Mouse (Mus musculus) MEL (cell line): ENCODE results near the gene Wdr61. TPM values are rescaled to one million over a fixed set of nuclear protein-coding genes. Genes with fewer than 3 reads are reported as not detected.

Source experiments
- DNase-seq: peaks from one replicate; pipeline ENCODE4 v3.0.0; 2011; ENCODE audit warnings: low read depth, low spot score
- H3K27ac ChIP-seq: 2 replicates; pipeline ENCODE4 v1.5.1; 2012; ENCODE audit warnings: low read depth, mild to moderate bottlenecking, control low read depth, low read length, moderate library complexity; ENCODE audit not compliant: control insufficient read depth
- H3K27me3 ChIP-seq, 2 experiments: fragments of 150-350 bp in 1 of 2; sonication (generic) in 1 of 2; 2 replicates each; pipeline ENCODE4 v1.6.1; 2012; ENCODE audit warnings: low read length in 2 of 2, mild to moderate bottlenecking in 2 of 2, improper control_type of control experiment in 1 of 2, moderate library complexity in 1 of 2; ENCODE audit not compliant: insufficient read depth in 2 of 2, control insufficient read depth in 1 of 2
- H3K36me3 ChIP-seq, 2 experiments: 2 replicates each; pipeline ENCODE4 v1.6.1; 2012 to 2014; ENCODE audit warnings: low read length in 2 of 2, improper control_type of control experiment in 1 of 2, inconsistent platforms in 1 of 2, mild to moderate bottlenecking in 1 of 2; ENCODE audit not compliant: insufficient read depth in 2 of 2, control insufficient read depth in 1 of 2
- H3K4me1 ChIP-seq, 2 experiments: fragments of 150-350 bp in 1 of 2; sonication (generic) in 1 of 2; 2 replicates each; pipeline ENCODE4 v1.6.1; 2012; ENCODE audit warnings: low read length in 2 of 2, improper control_type of control experiment in 1 of 2, mild to moderate bottlenecking in 1 of 2; ENCODE audit not compliant: insufficient read depth in 2 of 2, control insufficient read depth in 1 of 2
- H3K4me3 ChIP-seq, 2 experiments: fragments of 150-350 bp in 1 of 2; sonication (generic) in 1 of 2; 2 replicates each; pipeline ENCODE4 v1.5.1; 2012; ENCODE audit warnings: low read depth in 2 of 2, low read length in 2 of 2, mild to moderate bottlenecking in 2 of 2, moderate library complexity in 2 of 2, control low read depth in 1 of 2, improper control_type of control experiment in 1 of 2; ENCODE audit not compliant: control insufficient read depth in 1 of 2, insufficient read depth in 1 of 2
- H3K79me2 ChIP-seq: 2 replicates; pipeline ENCODE4 v1.6.1; 2012; ENCODE audit warnings: mild to moderate bottlenecking, low read length, moderate library complexity; ENCODE audit not compliant: control insufficient read depth, poor library complexity, insufficient read depth
- H3K9ac ChIP-seq: 2 replicates; pipeline ENCODE4 v1.6.1; 2012; ENCODE audit warnings: low read depth, mild to moderate bottlenecking, control low read depth, low read length, moderate library complexity; ENCODE audit not compliant: control insufficient read depth, poor library complexity, severe bottlenecking
- H3K9me3 ChIP-seq: fragments of 150-350 bp; sonication (generic); replicated peaks from 2 replicates; pipeline ENCODE4 v1.6.1; 2012; ENCODE audit warnings: mild to moderate bottlenecking, low read length, improper control_type of control experiment, moderate library complexity; ENCODE audit not compliant: insufficient read depth
- BHLHE40 ChIP-seq: IDR thresholded peaks from 2 replicates; pipeline ENCODE4 v1.6.1; 2012; ENCODE audit warnings: low read depth, mild to moderate bottlenecking, inconsistent platforms, low read length, improper control_type of control experiment, borderline replicate concordance
- CHD1 ChIP-seq: IDR thresholded peaks from 2 replicates; pipeline ENCODE4 v1.6.1; 2012; ENCODE audit warnings: low read depth, mild to moderate bottlenecking, inconsistent platforms, low read length, improper control_type of control experiment
- CHD2 ChIP-seq: IDR thresholded peaks from 2 replicates; pipeline ENCODE4 v1.6.1; 2011; ENCODE audit warnings: low read length, improper control_type of control experiment
- EP300 ChIP-seq, 2 experiments: IDR thresholded peaks; 2 replicates each; pipeline ENCODE4 v1.6.1; 2011; ENCODE audit warnings: improper control_type of control experiment in 2 of 2, low read length in 2 of 2, low read depth in 1 of 2, mild to moderate bottlenecking in 1 of 2
- ETS1 ChIP-seq: IDR thresholded peaks from 2 replicates; pipeline ENCODE4 v1.6.1; 2012; ENCODE audit warnings: low read depth, mild to moderate bottlenecking, inconsistent platforms, low read length, improper control_type of control experiment, moderate library complexity
- HCFC1 ChIP-seq: IDR thresholded peaks from 2 replicates; pipeline ENCODE4 v1.6.1; 2012; ENCODE audit warnings: low read depth, mild to moderate bottlenecking, inconsistent platforms, low read length, improper control_type of control experiment, moderate library complexity
- JUND ChIP-seq: IDR thresholded peaks from 2 replicates; pipeline ENCODE4 v1.6.1; 2011; ENCODE audit warnings: low read depth, mild to moderate bottlenecking, improper control_type of control experiment, low read length
- MAX ChIP-seq: IDR thresholded peaks from 2 replicates; pipeline ENCODE4 v1.6.1; 2011; ENCODE audit warnings: low read length, improper control_type of control experiment
- MAZ ChIP-seq: IDR thresholded peaks from 2 replicates; pipeline ENCODE4 v1.6.1; 2012; ENCODE audit warnings: low read depth, mild to moderate bottlenecking, inconsistent platforms, low read length, improper control_type of control experiment
- MXI1 ChIP-seq: IDR thresholded peaks from 2 replicates; pipeline ENCODE4 v1.6.1; 2011; ENCODE audit warnings: mild to moderate bottlenecking, low read depth, low read length, improper control_type of control experiment
- MYB ChIP-seq: IDR thresholded peaks from 2 replicates; pipeline ENCODE4 v1.6.1; 2011; ENCODE audit warnings: mild to moderate bottlenecking, low read depth, low read length, improper control_type of control experiment
- NELFE ChIP-seq: IDR thresholded peaks from 2 replicates; pipeline ENCODE4 v1.6.1; 2011; ENCODE audit warnings: low read depth, low read length, improper control_type of control experiment
- NRF1 ChIP-seq: IDR thresholded peaks from 2 replicates; pipeline ENCODE4 v1.6.1; 2014; ENCODE audit warnings: low read depth, mild to moderate bottlenecking, inconsistent platforms, low read length, improper control_type of control experiment, moderate library complexity; ENCODE audit not compliant: poor library complexity, insufficient read depth, severe bottlenecking
- POLR2A ChIP-seq, 2 experiments: IDR thresholded peaks; 2 replicates each; pipeline ENCODE4 v1.6.1; 2011 to 2012; ENCODE audit warnings: low read length in 2 of 2, mild to moderate bottlenecking in 2 of 2, control low read depth in 1 of 2, improper control_type of control experiment in 1 of 2, low read depth in 1 of 2, moderate library complexity in 1 of 2; ENCODE audit not compliant: control insufficient read depth in 1 of 2, insufficient read depth in 1 of 2, poor library complexity in 1 of 2
- POLR2AphosphoS2 ChIP-seq: IDR thresholded peaks from 2 replicates; pipeline ENCODE4 v1.6.1; 2011; ENCODE audit warnings: low read length, improper control_type of control experiment
- POLR2AphosphoS5 ChIP-seq: IDR thresholded peaks from 2 replicates; pipeline ENCODE4 v1.6.1; 2012; ENCODE audit warnings: low read depth, borderline replicate concordance, mild to moderate bottlenecking, inconsistent platforms, low read length, moderate library complexity, mixed read lengths
- RAD21 ChIP-seq: IDR thresholded peaks from 2 replicates; pipeline ENCODE4 v1.6.1; 2011; ENCODE audit warnings: mild to moderate bottlenecking, low read depth, low read length, improper control_type of control experiment
- TAL1 ChIP-seq: IDR thresholded peaks from 2 replicates; pipeline ENCODE4 v1.6.1; 2012; ENCODE audit warnings: mild to moderate bottlenecking, inconsistent platforms, low read length, moderate library complexity, mixed read lengths
- TBP ChIP-seq: IDR thresholded peaks from 2 replicates; pipeline ENCODE4 v1.8.0; 2011; ENCODE audit warnings: low read depth, low read length, improper control_type of control experiment
- TCF12 ChIP-seq: IDR thresholded peaks from 2 replicates; pipeline ENCODE4 v1.6.1; 2014; ENCODE audit warnings: low read depth, mild to moderate bottlenecking, inconsistent platforms, low read length, improper control_type of control experiment, moderate library complexity
- UBTF ChIP-seq: IDR thresholded peaks from 2 replicates; pipeline ENCODE4 v1.6.1; 2012; ENCODE audit warnings: low read depth, mild to moderate bottlenecking, inconsistent platforms, low read length, improper control_type of control experiment, moderate library complexity, borderline replicate concordance; ENCODE audit not compliant: insufficient read depth
- USF2 ChIP-seq, 2 experiments: IDR thresholded peaks; 2 replicates each; pipeline ENCODE4 v1.6.1; 2011 to 2012; ENCODE audit warnings: improper control_type of control experiment in 2 of 2, low read length in 2 of 2, borderline replicate concordance in 1 of 2, inconsistent platforms in 1 of 2, low read depth in 1 of 2, mild to moderate bottlenecking in 1 of 2; ENCODE audit not compliant: insufficient read depth in 1 of 2
- ZC3H11A ChIP-seq: IDR thresholded peaks from 2 replicates; pipeline ENCODE4 v1.6.1; 2012; ENCODE audit warnings: low read depth, mild to moderate bottlenecking, inconsistent platforms, low read length, improper control_type of control experiment
- ZKSCAN1 ChIP-seq: IDR thresholded peaks from 2 replicates; pipeline ENCODE4 v1.6.1; 2012; ENCODE audit warnings: low read depth, mild to moderate bottlenecking, inconsistent platforms, low read length, improper control_type of control experiment, moderate library complexity
- ZMIZ1 ChIP-seq: IDR thresholded peaks from 2 replicates; pipeline ENCODE4 v1.6.1; 2012; ENCODE audit warnings: low read depth, mild to moderate bottlenecking, inconsistent platforms, low read length, improper control_type of control experiment, moderate library complexity
- ZNF384 ChIP-seq: IDR thresholded peaks from 2 replicates; pipeline ENCODE4 v1.6.1; 2012; ENCODE audit warnings: low read depth, mild to moderate bottlenecking, inconsistent platforms, low read length, improper control_type of control experiment
- polyA plus RNA-seq, 2 experiments: library from polyadenylated mRNA; stranded (reverse) in 1 of 2; unstranded in 1 of 2; fragments of >175 nt in 1 of 2; fragments of >200 nt in 1 of 2; gene quantifications; 2 replicates each; pipeline versions ENCODE4 v1.2.1 to v1.2.4; 2012; ENCODE audit warnings: low replicate concordance in 2 of 2, low read depth in 1 of 2; ENCODE audit not compliant: insufficient read length in 2 of 2, insufficient read depth in 1 of 2, missing spikeins in 1 of 2
- total RNA-seq: library from RNA; depleted of rRNA; stranded (reverse); fragments of 300-350 nt; gene quantifications from 2 replicates; pipeline ENCODE4 v1.2.3, GENCODE M21; 2012

Wdr61 gene
- total and polyA plus RNA-seq, 3 experiments: 182 to 217 TPM; not detected in 1

GRCm38 (mm10) chr9:54683814-54684605 is 50.3 kb downstream of the Wdr61 start:
- Histone ChIP-seq H3K9ac (no peak overlapping the region), H3K4me1 (no peaks in the 10 kb centered on the region), H3K27me3 (peaks cover 2 to 8% of the 10 kb centered on the region in 2 experiments; a peak in 2 of 4 replicates), H3K79me2 (no peaks in the 10 kb centered on the region), H3K27ac (no peak overlapping the region), H3K36me3 (no peaks in the 10 kb centered on the region), H3K9me3 (no peaks in the 10 kb centered on the region), H3K4me3 (no peak overlapping the region)
- DNase-seq: no peak
- no peak for TF ChIP-seq UBTF
- TF ChIP-seq TBP: 0 out of 2 replicates have a peak, but pooled peaks have one; percentile 29
- TF ChIP-seq ZMIZ1: no peak
- no peak for TF ChIP-seq POLR2AphosphoS5

GRCm38 (mm10) chr9:54682846-54683245 is 51.5 kb downstream of the Wdr61 start:
- Histone ChIP-seq H3K27me3 (peaks cover 2 to 5% of the 10 kb centered on the region in 2 experiments; a peak in 2 of 4 replicates), H3K27ac (no peak overlapping the region), H3K9ac (no peak overlapping the region), H3K4me1 (no peaks in the 10 kb centered on the region)
- TF ChIP-seq ZNF384 (no peak), MAX (no peak), NELFE (no peak), ETS1 (no peak), MAZ (no peak), TAL1 (no peak), ZMIZ1 (no peak), ZKSCAN1 (no peak), USF2 (IDR thresholded peaks at IDR 0.05; ENCODE audit: borderline replicate concordance in 1 of 2, insufficient read depth in 1 of 2, low read depth in 1 of 2, low read length in 2 of 2) (no peak), ZC3H11A (no peak)
- TF ChIP-seq, all 39 proteins: peak for 0
- H3K9me3 ChIP-seq: no peaks in the 10 kb centered on the region
- H3K79me2 ChIP-seq: no peaks in the 10 kb centered on the region
- no peak overlapping the region for H3K4me3 ChIP-seq
- no peak for DNase-seq
- H3K36me3 ChIP-seq: no peaks in the 10 kb centered on the region

- Histone ChIP-seq H3K36me3 (no peaks in the 10 kb centered on the region), H3K4me3 (peak overlapping the region; percentile 43 to 52), H3K79me2 (no peaks in the 10 kb centered on the region), H3K27ac (no peak overlapping the region), H3K27me3 (peaks cover 0 to 1% of the 10 kb centered on the region in 2 experiments; a peak in 1 of 4 replicates), H3K9ac (peak overlapping the region; percentile 32), H3K9me3 (no peaks in the 10 kb centered on the region), H3K4me1 (no peaks in the 10 kb centered on the region)
- DNase-seq: peak; percentile 78
- TF ChIP-seq TCF12 (no peak), MXI1 (0 out of 2 replicates have a peak, but pooled peaks have one; percentile 2), MYB (no peak), CHD2 (no peak), HCFC1 (no peak), POLR2A (IDR thresholded peaks at IDR 0.05; ENCODE audit: control insufficient read depth in 1 of 2, insufficient read depth in 1 of 2, low read depth in 1 of 2, low read length in 2 of 2, poor library complexity in 1 of 2) (no peak), EP300 (IDR thresholded peaks at IDR 0.05; ENCODE audit: low read depth in 1 of 2, low read length in 2 of 2) (no peak), POLR2AphosphoS2 (no peak), BHLHE40 (no peak), RAD21 (peak; percentile 74), CHD1 (no peak), ZC3H11A (peak; percentile 67), JUND (no peak), NRF1 (no peak)
Observed at GRCm38 (mm10) chr9:54676531-54676986, 57.8 kb downstream of the Wdr61 start.
